Mouse (Mus musculus): ENCODE results near the gene Ankrd27. TPM values are rescaled to one million over a fixed set of nuclear protein-coding genes. Genes with fewer than 3 reads are reported as not detected.
A peak's percentile ranks its signal among the peaks of the same experiment; 100 is the strongest.
"Not testable (repeated sequence)": the region's sequence is repeated elsewhere in the genome, so short reads cannot be mapped to it uniquely, and the experiment has no call there.

Gene Ankrd27
- polyA plus RNA-seq, 1 experiment from 2014 or later: 63.1 TPM

- DNase-seq (ENCODE audit: low spot score): no peak
- H3K27ac ChIP-seq (ENCODE audit: low read depth, low read length): peak overlapping the region; percentile 97
- H3K9ac ChIP-seq (ENCODE audit: low read depth, low read length): peak overlapping the region; percentile 98
- no peaks in the 10 kb centered on the region for H3K27me3 ChIP-seq (replicated peaks; ENCODE audit: control insufficient read depth, insufficient read depth, low read length)
- H3K4me1 ChIP-seq (replicated peaks; ENCODE audit: control insufficient read depth, insufficient read depth, low read length): peaks cover 35% of the 10 kb centered on the region
- WGBS: 42% methylated on average over 5 of the region's 5 CpGs
- peak overlapping the region; percentile 88 for H3K4me2 ChIP-seq
- ATAC-seq (replicated peaks; ENCODE audit: low FRiP score): peak; percentile 51
- H3K9me3 ChIP-seq (ENCODE audit: control insufficient read depth, low read length): no peaks in the 10 kb centered on the region
- H3K36me3 ChIP-seq (ENCODE audit: control insufficient read depth, insufficient read depth, low read length): no peaks in the 10 kb centered on the region
- no peak overlapping the region for H3K4me3 ChIP-seq (ENCODE audit: low read depth, low read length)
These were observed 29.1 kb upstream of the Ankrd27 start for GRCm38 (mm10) chr7:35556905-35557304.

GRCm38 (mm10) chr7:35557577-35557976, 28.5 kb upstream of the Ankrd27 start:
- no peaks in the 10 kb centered on the region for H3K9me3 ChIP-seq (ENCODE audit: control insufficient read depth, low read length)
- no peaks in the 10 kb centered on the region for H3K36me3 ChIP-seq (ENCODE audit: control insufficient read depth, insufficient read depth, low read length)
- peak overlapping the region; percentile 88 for H3K4me2 ChIP-seq
- H3K4me3 ChIP-seq (ENCODE audit: low read depth, low read length): no peak overlapping the region
- WGBS: 44% methylated on average over 3 of the region's 3 CpGs
- peak overlapping the region; percentile 97 for H3K27ac ChIP-seq (ENCODE audit: low read depth, low read length)
- H3K9ac ChIP-seq (ENCODE audit: low read depth, low read length): peak overlapping the region; percentile 54; the same call in 1 of the 2 replicates
- DNase-seq (ENCODE audit: low spot score): no peak
- H3K4me1 ChIP-seq (replicated peaks; ENCODE audit: control insufficient read depth, insufficient read depth, low read length): peaks cover 41% of the 10 kb centered on the region
- ATAC-seq (replicated peaks; ENCODE audit: low FRiP score): no peak
- no peaks in the 10 kb centered on the region for H3K27me3 ChIP-seq (replicated peaks; ENCODE audit: control insufficient read depth, insufficient read depth, low read length)

GRCm38 (mm10) chr7:35558681-35559080, 27.4 kb upstream of the Ankrd27 start:
- H3K27ac ChIP-seq (ENCODE audit: low read depth, low read length): no peak overlapping the region
- ATAC-seq (replicated peaks; ENCODE audit: low FRiP score): no peak
- DNase-seq (ENCODE audit: low spot score): no peak
- no peaks in the 10 kb centered on the region for H3K36me3 ChIP-seq (ENCODE audit: control insufficient read depth, insufficient read depth, low read length)
- H3K9ac ChIP-seq (ENCODE audit: low read depth, low read length): no peak overlapping the region
- no peak overlapping the region for H3K4me2 ChIP-seq
- WGBS: 61% methylated on average over 2 of the region's 2 CpGs
- H3K9me3 ChIP-seq (ENCODE audit: control insufficient read depth, low read length): no peaks in the 10 kb centered on the region
- no peak overlapping the region for H3K4me3 ChIP-seq (ENCODE audit: low read depth, low read length)
- H3K4me1 ChIP-seq (replicated peaks; ENCODE audit: control insufficient read depth, insufficient read depth, low read length): peaks cover 43% of the 10 kb centered on the region
- H3K27me3 ChIP-seq (replicated peaks; ENCODE audit: control insufficient read depth, insufficient read depth, low read length): no peaks in the 10 kb centered on the region

GRCm38 (mm10) chr7:35559838-35560237, 26.2 kb upstream of the Ankrd27 start:
- H3K4me3 ChIP-seq (ENCODE audit: low read depth, low read length): no peak overlapping the region

GRCm38 (mm10) chr7:35563071-35563470, 23.0 kb upstream of the Ankrd27 start:
- Histone ChIP-seq H3K4me1 (replicated peaks; ENCODE audit: control insufficient read depth, insufficient read depth, low read length) (peaks cover 31% of the 10 kb centered on the region), H3K4me3 (ENCODE audit: low read depth, low read length) (no peak overlapping the region), H3K9ac (ENCODE audit: low read depth, low read length) (no peak overlapping the region), H3K27me3 (replicated peaks; ENCODE audit: control insufficient read depth, insufficient read depth, low read length) (no peaks in the 10 kb centered on the region), H3K4me2 (no peak overlapping the region), H3K27ac (ENCODE audit: low read depth, low read length) (no peak overlapping the region), H3K9me3 (ENCODE audit: control insufficient read depth, low read length) (no peaks in the 10 kb centered on the region), H3K36me3 (ENCODE audit: control insufficient read depth, insufficient read depth, low read length) (no peaks in the 10 kb centered on the region)
- DNase-seq (ENCODE audit: low spot score) (no peak), ATAC-seq (replicated peaks; ENCODE audit: low FRiP score) (no peak)
- WGBS: 61% methylated on average over 11 of the region's 11 CpGs

More at GRCm38 (mm10) chr7:35559838-35560237, 26.2 kb upstream of the Ankrd27 start:
- Histone ChIP-seq H3K4me1 (replicated peaks; ENCODE audit: control insufficient read depth, insufficient read depth, low read length) (peaks cover 43% of the 10 kb centered on the region), H3K27ac (ENCODE audit: low read depth, low read length) (peak overlapping the region; percentile 77), H3K9ac (ENCODE audit: low read depth, low read length) (peak overlapping the region; percentile 39; the same call in 1 of the 2 replicates), H3K36me3 (ENCODE audit: control insufficient read depth, insufficient read depth, low read length) (no peaks in the 10 kb centered on the region), H3K27me3 (replicated peaks; ENCODE audit: control insufficient read depth, insufficient read depth, low read length) (no peaks in the 10 kb centered on the region), H3K4me2 (peak overlapping the region; percentile 51), H3K9me3 (ENCODE audit: control insufficient read depth, low read length) (no peaks in the 10 kb centered on the region)
- 81% methylated on average over 3 of the region's 3 CpGs for WGBS
- ATAC-seq (replicated peaks; ENCODE audit: low FRiP score) (peak; percentile 55), DNase-seq (ENCODE audit: low spot score) (no peak)

- WGBS: 84% methylated on average over 2 of the region's 2 CpGs
- Histone ChIP-seq H3K9ac (ENCODE audit: low read depth, low read length) (no peak overlapping the region), H3K4me2 (no peak overlapping the region), H3K4me3 (ENCODE audit: low read depth, low read length) (no peak overlapping the region), H3K36me3 (ENCODE audit: control insufficient read depth, insufficient read depth, low read length) (no peaks in the 10 kb centered on the region), H3K27ac (ENCODE audit: low read depth, low read length) (no peak overlapping the region), H3K27me3 (replicated peaks; ENCODE audit: control insufficient read depth, insufficient read depth, low read length) (no peaks in the 10 kb centered on the region), H3K9me3 (ENCODE audit: control insufficient read depth, low read length) (no peaks in the 10 kb centered on the region), H3K4me1 (replicated peaks; ENCODE audit: control insufficient read depth, insufficient read depth, low read length) (peaks cover 19% of the 10 kb centered on the region)
- no peak for DNase-seq (ENCODE audit: low spot score)
- no peak for ATAC-seq (replicated peaks; ENCODE audit: low FRiP score)
These were observed 21.8 kb upstream of the Ankrd27 start for GRCm38 (mm10) chr7:35564067-35564865.

- peaks cover 15% of the 10 kb centered on the region for H3K4me1 ChIP-seq (replicated peaks; ENCODE audit: control insufficient read depth, insufficient read depth, low read length)
- WGBS: 76% methylated on average over 10 of the region's 10 CpGs
- H3K9ac ChIP-seq (ENCODE audit: low read depth, low read length); DNase-seq (ENCODE audit: low spot score); H3K27ac ChIP-seq (ENCODE audit: low read depth, low read length); H3K27me3 ChIP-seq (replicated peaks; ENCODE audit: control insufficient read depth, insufficient read depth, low read length); H3K4me3 ChIP-seq (ENCODE audit: low read depth, low read length); H3K4me2 ChIP-seq; H3K36me3 ChIP-seq (ENCODE audit: control insufficient read depth, insufficient read depth, low read length); H3K9me3 ChIP-seq (ENCODE audit: control insufficient read depth, low read length); ATAC-seq (replicated peaks; ENCODE audit: low FRiP score): not testable (repeated sequence)
These were observed 21.2 kb upstream of the Ankrd27 start for GRCm38 (mm10) chr7:35564872-35565271.

GRCm38 (mm10) chr7:35565965-35566364, 20.1 kb upstream of the Ankrd27 start:
- not testable (repeated sequence) for H3K4me2 ChIP-seq; H3K27ac ChIP-seq (ENCODE audit: low read depth, low read length); H3K4me1 ChIP-seq (replicated peaks; ENCODE audit: control insufficient read depth, insufficient read depth, low read length); H3K4me3 ChIP-seq (ENCODE audit: low read depth, low read length); H3K9ac ChIP-seq (ENCODE audit: low read depth, low read length); H3K9me3 ChIP-seq (ENCODE audit: control insufficient read depth, low read length); H3K27me3 ChIP-seq (replicated peaks; ENCODE audit: control insufficient read depth, insufficient read depth, low read length); ATAC-seq (replicated peaks; ENCODE audit: low FRiP score); DNase-seq (ENCODE audit: low spot score); H3K36me3 ChIP-seq (ENCODE audit: control insufficient read depth, insufficient read depth, low read length)
- 77% methylated on average over 13 of the region's 13 CpGs for WGBS

GRCm38 (mm10) chr7:35569724-35570123, 16.3 kb upstream of the Ankrd27 start:
- H3K4me2 ChIP-seq; H3K9ac ChIP-seq (ENCODE audit: low read depth, low read length); H3K27ac ChIP-seq (ENCODE audit: low read depth, low read length); H3K36me3 ChIP-seq (ENCODE audit: control insufficient read depth, insufficient read depth, low read length); H3K4me1 ChIP-seq (replicated peaks; ENCODE audit: control insufficient read depth, insufficient read depth, low read length); H3K4me3 ChIP-seq (ENCODE audit: low read depth, low read length); H3K27me3 ChIP-seq (replicated peaks; ENCODE audit: control insufficient read depth, insufficient read depth, low read length); ATAC-seq (replicated peaks; ENCODE audit: low FRiP score); DNase-seq (ENCODE audit: low spot score); H3K9me3 ChIP-seq (ENCODE audit: control insufficient read depth, low read length): not testable (repeated sequence)
- 79% methylated on average over 4 of the region's 4 CpGs for WGBS
